Mouse (Mus musculus) adrenal gland (tissue): ENCODE results near the gene Smok3c.
"Not testable (repeated sequence)": the region's sequence is repeated elsewhere in the genome, so short reads cannot be mapped to it uniquely, and the experiment has no call there.

Source experiments
- intact Hi-C: fragments of 180-260 bp; cut with DNase I; formaldehyde crosslinking; loops from one replicate; pipeline ENCODE4 v1.15.1; 2025

The Smok3c gene

GRCm38 (mm10) chr5:138094474-138094873 is 41.5 kb downstream of the Smok3c start:
- intact Hi-C loops, result no loop called here

DNA sequence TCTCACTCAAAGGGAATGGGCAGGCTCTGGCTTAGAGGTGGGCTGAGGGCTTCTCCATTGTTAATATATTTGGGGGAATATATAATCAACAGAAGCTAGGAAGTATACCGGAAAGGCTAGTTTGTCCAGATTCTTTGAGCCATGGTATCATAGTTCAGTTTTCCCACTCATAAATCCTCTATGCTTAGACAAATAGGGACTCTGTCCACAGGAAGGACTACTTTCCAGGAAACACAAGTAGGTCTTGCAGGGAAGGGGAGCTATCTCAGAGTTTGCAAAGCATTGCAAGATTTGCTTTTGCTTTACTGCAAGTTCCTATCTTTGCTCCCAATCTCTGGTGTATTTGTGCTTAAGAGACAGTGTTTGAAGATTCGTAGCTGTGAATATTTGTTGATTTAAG is 52.0 kb downstream of the Smok3c start:
- intact Hi-C loops, result no loop called here

GRCm38 (mm10) chr5:138107130-138107529 is 54.1 kb downstream of the Smok3c start:
- intact Hi-C loops, result no loop called here

GRCm38 (mm10) chr5:138109847-138110396 is 56.9 kb downstream of the Smok3c start:
- intact Hi-C loops, result not testable (repeated sequence)
